Mouse (Mus musculus) urinary bladder, postnatal 36 days (tissue): ENCODE measurements at regions not wholly inside any gene's neighbourhood (a gene's known extent, or its start where the extent isn't known, plus 50 kb on each side); places are given as distances from the start of the nearest gene placed in this dataset.

Experiments
- DNase-seq, 2 experiments: peaks; one replicate each; pipeline ENCODE4 v3.0.0; 2022; ENCODE audit warnings: low spot score in 2 of 2, mixed read lengths in 1 of 2

GRCm38 (mm10) chr8:116133503-116133902, 371.3 kb upstream of the Dynlrb2 start:
- no peak for DNase-seq

- no peak for DNase-seq
Observed at GRCm38 (mm10) chr8:116133084-116133483, 371.7 kb upstream of the Dynlrb2 start.

GRCm38 (mm10) chr8:116120067-116120466, 384.7 kb upstream of the Dynlrb2 start:
- no peak for DNase-seq

- DNase-seq = no peak
Observed at GRCm38 (mm10) chr8:116117919-116118318, 386.9 kb upstream of the Dynlrb2 start.

- DNase-seq = no peak
Observed at GRCm38 (mm10) chr8:116116625-116117024, 388.1 kb upstream of the Dynlrb2 start.

DNA sequence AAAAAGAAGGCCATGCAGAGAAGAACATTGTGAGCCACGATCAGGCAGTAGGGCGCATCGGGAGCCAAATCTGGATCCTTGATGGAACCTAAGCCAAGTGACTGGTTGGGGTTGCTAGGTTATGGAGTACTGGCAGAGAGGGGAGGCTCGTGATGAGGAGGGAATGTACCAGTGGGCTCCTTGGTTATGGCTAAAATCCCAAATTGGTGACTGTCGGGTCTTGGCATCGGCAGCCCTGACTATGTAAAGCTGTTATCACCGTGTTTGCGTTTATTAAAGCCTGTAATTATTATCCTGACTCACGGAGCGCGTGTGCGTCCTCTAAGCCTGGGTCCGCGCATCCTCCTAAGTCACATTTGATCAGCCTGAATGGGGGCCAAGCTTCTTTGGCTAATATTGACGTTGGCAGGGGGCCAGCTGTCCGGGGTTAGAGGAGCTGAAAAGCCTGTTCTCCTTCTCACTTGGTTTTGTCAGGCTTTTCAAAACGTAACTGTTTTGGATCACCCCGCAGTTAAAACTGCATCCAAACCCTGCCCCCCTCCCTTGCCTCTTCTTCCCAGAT, 388.9 kb upstream of the Dynlrb2 start:
- DNase-seq = peak; percentile 66 to 83

DNA sequence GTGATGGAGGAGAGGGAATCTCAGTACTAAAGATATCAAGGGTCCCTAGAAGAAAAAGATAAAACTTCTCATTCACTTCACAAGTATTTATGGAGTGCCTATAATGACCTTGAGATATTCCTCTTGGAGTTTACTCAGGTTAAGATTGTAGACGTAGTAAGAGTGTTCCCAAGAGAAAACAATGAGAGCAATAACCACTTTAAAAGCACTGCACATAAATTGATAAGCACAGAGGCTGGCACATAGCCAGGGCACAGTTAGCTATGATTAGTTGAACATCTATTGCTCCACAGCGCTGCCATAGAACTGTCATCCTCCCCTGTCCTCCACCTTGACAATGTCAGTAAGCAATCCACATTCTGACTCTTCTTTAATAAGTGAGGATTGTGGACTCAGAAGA, 389.8 kb upstream of the Dynlrb2 start:
- DNase-seq = no peak

- DNase-seq = peak in 1 of 2 experiments; percentile 26
Observed at GRCm38 (mm10) chr8:116114502-116114901, 390.3 kb upstream of the Dynlrb2 start.

GRCm38 (mm10) chr8:116111168-116111567, 393.6 kb upstream of the Dynlrb2 start:
- DNase-seq = peak in 1 of 2 experiments; percentile 9

DNA sequence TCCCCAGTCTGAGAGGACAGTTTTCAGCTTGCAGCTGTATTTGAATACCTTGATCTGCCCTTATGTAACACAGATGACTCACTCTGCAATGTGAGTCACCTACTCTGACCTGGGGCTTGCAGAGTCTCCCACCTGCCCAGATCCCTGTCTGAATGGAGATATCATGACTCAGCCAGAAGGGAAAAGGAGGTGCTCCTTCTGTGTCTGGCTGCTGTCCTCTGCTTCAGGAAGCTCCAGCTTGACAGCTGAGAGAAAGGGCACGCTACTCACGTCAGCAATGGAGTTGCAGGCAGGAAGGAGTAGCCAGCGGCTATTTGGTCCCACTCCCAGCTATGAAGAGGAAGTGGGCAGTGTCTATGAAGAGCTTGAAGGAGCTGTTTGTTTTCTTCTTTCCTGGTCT, 389.1 kb upstream of the Maf start:
- peak in 1 of 2 experiments; percentile 3 for DNase-seq

DNA sequence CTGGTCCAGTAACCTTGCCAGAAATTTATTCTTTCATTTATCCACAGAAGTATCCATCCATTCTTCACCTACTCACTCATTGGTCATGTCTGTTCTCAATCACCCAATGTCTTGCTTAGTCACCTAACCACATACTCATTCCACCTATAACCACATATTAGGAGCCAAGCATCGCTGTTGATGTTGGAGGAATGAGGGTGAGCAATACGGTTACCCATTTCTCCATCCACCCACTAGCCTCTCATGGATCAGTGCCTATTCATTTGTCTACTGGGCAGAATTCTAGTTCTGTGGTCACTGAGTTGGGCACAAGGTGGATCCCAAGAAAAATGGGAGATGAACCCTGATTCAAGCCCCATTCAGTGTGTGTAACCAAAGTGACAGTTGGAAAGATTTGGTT, 375.6 kb upstream of the Maf start:
- no peak for DNase-seq

GRCm38 (mm10) chr8:116078849-116079407, 371.3 kb upstream of the Maf start:
- DNase-seq = no peak

DNA sequence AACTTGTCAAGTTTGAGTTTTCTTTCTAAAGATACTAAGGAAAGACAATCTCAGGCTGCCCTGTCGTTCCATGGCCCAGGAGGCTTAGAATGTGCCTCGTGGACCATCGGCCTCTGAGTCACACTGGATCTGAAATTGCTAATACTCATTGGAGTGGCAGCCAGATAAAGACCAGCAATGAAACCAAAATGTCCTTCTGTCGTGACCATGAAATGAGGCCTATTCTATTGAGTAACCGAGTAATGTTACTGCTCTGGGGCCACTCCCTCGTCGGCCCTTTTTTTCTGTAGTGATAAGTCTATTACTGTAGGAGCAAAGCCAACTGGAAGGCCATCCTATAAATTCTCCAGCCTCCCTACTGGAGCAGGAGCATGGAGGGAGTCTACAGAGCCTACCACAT, 363.9 kb upstream of the Maf start:
- DNase-seq = no peak

GRCm38 (mm10) chr8:116069538-116069937, 361.9 kb upstream of the Maf start:
- no peak for DNase-seq

DNA sequence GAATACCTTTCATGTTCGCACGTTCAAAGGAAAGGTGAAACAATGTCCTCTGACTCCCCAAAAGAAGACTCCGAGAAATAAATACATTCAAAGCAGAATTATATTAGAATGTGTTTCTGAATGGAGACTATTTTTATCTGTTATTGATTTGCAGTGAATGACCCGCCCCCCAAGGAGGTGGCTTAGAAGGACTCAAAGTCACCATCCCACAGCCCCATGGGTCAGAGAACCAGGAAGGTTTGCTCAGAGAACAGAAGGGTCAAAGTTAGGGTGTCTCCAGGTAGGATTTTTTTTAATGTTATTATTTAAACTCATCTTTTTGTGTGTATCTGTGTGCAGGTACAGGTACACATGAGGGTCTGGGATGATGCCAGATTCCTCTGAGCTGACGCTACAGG, 360.4 kb upstream of the Maf start:
- DNase-seq = no peak

DNA sequence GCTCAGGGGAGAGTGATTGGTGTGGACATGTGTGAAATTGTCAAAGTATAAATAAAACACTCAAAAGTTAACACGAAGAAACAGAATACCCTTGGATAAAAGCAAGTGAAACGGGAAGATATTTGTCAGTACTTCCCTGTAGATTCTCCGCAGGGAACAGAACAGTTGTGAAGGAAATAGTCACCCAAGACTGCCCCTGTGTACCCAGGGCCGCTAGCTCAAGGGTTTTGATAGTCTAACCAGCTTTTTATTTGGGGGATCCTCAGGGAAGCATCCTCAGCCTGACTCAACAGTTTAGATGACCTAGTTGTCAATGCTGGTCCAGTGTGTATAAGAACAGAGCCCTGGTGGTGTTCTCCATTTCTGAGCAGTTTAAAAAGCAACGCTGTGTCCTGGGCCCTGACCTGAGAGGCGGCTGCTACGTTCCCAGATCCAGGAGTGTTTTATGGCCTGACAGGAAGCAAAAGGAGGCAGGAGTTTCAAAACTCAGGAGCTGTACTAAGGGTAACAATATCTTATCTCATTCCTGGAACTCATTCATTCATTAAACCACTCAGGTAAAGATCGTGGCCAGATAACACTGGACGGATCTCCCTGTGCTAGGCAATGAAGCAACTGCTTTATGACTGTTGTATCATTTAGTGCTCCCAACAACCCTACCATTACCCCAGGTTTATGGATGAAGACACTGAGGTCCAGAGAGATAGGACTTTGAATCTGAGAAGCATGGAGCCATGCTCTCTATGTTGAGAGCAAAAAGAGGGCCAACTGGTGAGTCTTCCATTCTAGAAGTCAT, 359.8 kb upstream of the Maf start:
- no peak for DNase-seq

DNA sequence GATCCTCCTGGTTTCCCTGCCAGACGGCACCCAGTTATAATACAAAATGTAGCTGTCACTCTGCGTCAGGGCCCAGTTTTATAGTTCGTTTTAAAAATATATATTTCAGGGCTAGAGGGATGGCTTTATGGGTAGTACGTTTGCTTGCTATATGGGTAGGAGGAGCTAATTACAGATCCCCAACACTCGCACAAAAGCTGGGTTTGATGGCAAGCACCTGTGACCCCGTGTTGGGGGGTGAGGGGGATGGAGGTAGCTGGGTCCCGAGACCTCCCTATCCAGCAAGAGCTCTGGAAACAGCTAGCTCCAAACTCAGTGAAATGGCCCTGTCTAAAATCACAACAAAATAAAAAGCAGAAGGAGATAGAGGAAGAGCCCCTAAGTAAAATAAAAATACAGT, 358.3 kb upstream of the Maf start:
- DNase-seq = no peak

DNA sequence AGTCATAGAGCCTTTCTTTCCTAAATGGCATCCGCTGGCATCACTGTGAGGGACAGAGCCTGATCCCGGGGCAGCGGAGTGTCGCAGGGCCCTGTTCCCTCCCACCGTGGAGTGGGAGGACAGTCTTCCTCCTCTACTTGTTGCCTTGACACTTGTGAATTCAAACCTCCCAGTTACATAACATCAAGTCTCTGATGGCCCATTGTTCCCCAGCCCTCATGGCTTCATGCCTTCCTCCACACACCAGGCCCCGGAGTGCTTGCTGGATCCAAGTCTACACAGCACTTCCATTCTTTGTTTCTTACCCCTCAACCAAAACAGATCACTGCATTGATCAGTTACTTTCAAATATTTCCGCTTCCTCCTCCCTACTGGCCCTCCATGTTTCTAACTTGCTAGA, 357.7 kb upstream of the Maf start:
- DNase-seq = no peak

DNA sequence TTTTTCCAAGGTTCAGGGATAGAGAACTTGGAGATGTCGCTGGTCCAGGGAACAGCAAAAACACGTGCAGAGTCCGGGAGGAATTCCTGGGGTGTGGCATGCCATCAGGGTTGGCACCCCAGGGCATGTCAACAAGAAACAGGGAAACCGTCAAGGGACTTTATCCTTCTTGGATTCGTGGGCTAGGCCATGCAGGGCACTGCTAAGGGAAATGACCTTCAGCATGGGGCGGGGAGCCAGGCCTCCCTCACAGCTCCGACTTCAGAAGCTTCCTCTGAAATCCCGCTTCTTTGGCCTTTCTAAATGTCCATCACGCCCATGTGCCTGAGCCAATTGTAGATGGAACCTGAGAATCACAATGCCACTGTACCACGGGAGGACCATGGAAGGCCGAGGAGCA, 357.0 kb upstream of the Maf start:
- DNase-seq = no peak

- no peak for DNase-seq
Observed at GRCm38 (mm10) chr8:116063541-116063940, 355.9 kb upstream of the Maf start.

GRCm38 (mm10) chr8:116053483-116053882, 345.9 kb upstream of the Maf start:
- no peak for DNase-seq

- no peak for DNase-seq
Observed at GRCm38 (mm10) chr8:116053043-116053442, 345.4 kb upstream of the Maf start.

DNA sequence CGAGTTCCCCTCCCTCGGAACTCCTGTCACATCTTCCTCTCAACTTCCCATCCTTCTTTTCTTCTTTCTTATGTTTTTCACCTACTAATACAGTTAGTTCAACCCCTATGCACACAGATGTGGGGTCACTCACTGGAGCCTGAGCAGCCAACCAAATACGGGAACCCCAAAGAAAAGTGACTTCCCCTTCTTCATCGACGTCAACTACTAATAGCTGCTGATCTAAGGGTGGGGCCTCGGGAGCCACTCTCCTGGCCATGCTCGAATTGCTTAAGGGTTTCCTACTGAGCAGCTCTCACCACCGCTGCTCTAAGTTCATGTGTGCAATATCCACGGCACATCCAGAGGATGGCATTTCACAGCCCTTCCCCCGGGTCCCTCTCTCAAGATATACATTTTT, 340.9 kb upstream of the Maf start:
- no peak for DNase-seq
